Mouse (Mus musculus) limb, embryonic 11.5 days (tissue): ENCODE measurements around the gene Gpsm2. TPM values are rescaled to one million over a fixed set of nuclear protein-coding genes. Genes with fewer than 3 reads are reported as not detected.

Experiments used
- ATAC-seq: fragments of 200-750 bp; cut with Nextera tagmentation; 2 replicates; pipeline ENCODE4 v1.8.0; 2017; ENCODE audit warnings: low read depth; ENCODE audit not compliant: insufficient number of reproducible peaks, low FRiP score, low TSS enrichment
- DNase-seq: peaks from one replicate; pipeline ENCODE4 v3.0.0-alpha.2; 2015; ENCODE audit warnings: low spot score
- H3K27ac ChIP-seq: fragments of 300-500 bp; sonication (generic); replicated peaks from 2 replicates; pipeline ENCODE4 v1.5.1; 2014; ENCODE audit warnings: low read depth, mild to moderate bottlenecking, low read length
- H3K27me3 ChIP-seq: fragments of 300-500 bp; sonication (generic); 2 replicates; pipeline ENCODE4 v1.6.1; 2014; ENCODE audit warnings: mild to moderate bottlenecking, low read length, mixed read lengths; ENCODE audit not compliant: control insufficient read depth, insufficient read depth
- H3K36me3 ChIP-seq: fragments of 300-500 bp; sonication (generic); 2 replicates; pipeline ENCODE4 v1.6.1; 2014; ENCODE audit warnings: mild to moderate bottlenecking, low read length, moderate library complexity, mixed read lengths; ENCODE audit not compliant: control insufficient read depth, insufficient read depth
- H3K4me1 ChIP-seq: fragments of 300-500 bp; sonication (generic); 2 replicates; pipeline ENCODE4 v1.6.1; 2014; ENCODE audit warnings: low read length, mixed read lengths; ENCODE audit not compliant: control insufficient read depth, insufficient read depth
- H3K4me2 ChIP-seq: fragments of 300-500 bp; sonication (generic); 2 replicates; pipeline ENCODE4 v1.6.1; 2014; ENCODE audit warnings: low read depth, mild to moderate bottlenecking, moderate library complexity; ENCODE audit not compliant: severe bottlenecking
- H3K4me3 ChIP-seq: fragments of 300-500 bp; sonication (generic); 2 replicates; pipeline ENCODE4 v1.5.1; 2014; ENCODE audit warnings: low read depth, low read length
- H3K9ac ChIP-seq: fragments of 300-500 bp; sonication (generic); 2 replicates; pipeline ENCODE4 v1.6.1; 2014; ENCODE audit warnings: mild to moderate bottlenecking, low read length
- H3K9me3 ChIP-seq: fragments of 300-500 bp; sonication (generic); 2 replicates; pipeline ENCODE4 v1.6.1; 2016; ENCODE audit warnings: low read length; ENCODE audit not compliant: control insufficient read depth
- WGBS: fragments of 180-500 bp; shearing (Covaris S2); extraction: QIAGEN DNeasy Blood & Tissue Kit; methylation state at CpG from one replicate; pipeline ENCODE4 v1.1.7; 2014; 5-methylcytosine and 5-hydroxymethylcytosine counted together
- polyA plus RNA-seq: library from polyadenylated mRNA; unstranded; fragments of >200 nt; fragmentation: Nextera tagmentation; extraction: Ambion mirVana; gene quantifications from 2 replicates; pipeline ENCODE4 v1.2.1, GENCODE M21; 2014

Gpsm2 gene
- polyA plus RNA-seq = 95.4 and 97.5 TPM in 2 replicates

DNA sequence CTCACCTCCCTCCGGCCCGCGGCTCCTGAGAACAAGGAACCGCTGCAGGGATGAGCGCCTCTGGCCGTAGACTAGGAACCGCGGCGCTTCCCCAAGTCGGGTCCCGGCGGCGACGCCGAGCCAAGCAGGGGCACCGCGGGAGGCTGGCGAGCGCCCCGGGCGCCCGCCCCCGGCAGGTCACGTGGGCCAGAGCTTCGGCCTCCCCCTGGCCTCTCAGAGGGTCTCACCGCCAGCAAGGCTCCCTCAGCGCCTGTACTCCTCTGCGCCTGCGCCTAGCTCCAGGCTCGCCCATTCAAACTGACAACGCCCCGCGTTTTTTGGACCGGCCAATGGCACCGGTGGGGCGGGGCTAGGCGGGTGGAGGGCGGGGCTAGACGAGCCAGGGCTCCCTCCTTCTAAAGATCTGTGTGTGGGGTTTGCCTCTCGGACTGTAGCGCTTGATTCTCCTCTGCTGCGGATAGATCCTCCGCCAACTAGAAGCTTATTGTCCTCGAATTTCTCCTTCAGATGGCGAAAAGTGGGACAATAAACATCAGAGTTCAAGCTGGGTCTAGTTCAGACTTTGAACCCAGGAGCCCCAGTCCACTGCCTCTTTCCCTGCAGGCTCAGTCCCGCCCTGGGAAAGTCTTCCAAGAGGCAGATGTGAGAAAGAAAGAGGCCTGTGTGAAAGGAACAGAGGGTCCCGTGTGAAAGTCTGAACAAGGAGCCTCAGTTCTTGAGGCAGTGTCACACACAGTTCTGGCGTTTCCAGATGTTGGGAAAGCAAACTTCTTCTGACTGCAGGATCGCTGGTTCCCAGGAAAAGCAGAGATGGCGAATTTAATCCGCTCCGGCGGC, at the start of gene Gpsm2:
Gene Gpsm2, minus strand, starts transcription at position 274 of the 837 bp plus-strand sequence.
- no peaks in the 10 kb centered on the region for H3K9me3 ChIP-seq
- H3K27ac ChIP-seq = peak within 1 kb of the TSS; percentile 93
- H3K4me2 ChIP-seq = peak within 1 kb of the TSS; percentile 80
- H3K4me1 ChIP-seq = peaks cover 13% of the 10 kb centered on the region
- H3K27me3 ChIP-seq = no peaks in the 10 kb centered on the region
- ATAC-seq (peak; percentile 97), DNase-seq (peak; percentile 99)
- 4% methylated on average over 51 of the region's 53 CpGs for WGBS
- no peaks in the 10 kb centered on the region for H3K36me3 ChIP-seq
- H3K4me3 ChIP-seq = peak within 1 kb of the TSS; percentile 86
- peak within 1 kb of the TSS; percentile 87 for H3K9ac ChIP-seq

DNA sequence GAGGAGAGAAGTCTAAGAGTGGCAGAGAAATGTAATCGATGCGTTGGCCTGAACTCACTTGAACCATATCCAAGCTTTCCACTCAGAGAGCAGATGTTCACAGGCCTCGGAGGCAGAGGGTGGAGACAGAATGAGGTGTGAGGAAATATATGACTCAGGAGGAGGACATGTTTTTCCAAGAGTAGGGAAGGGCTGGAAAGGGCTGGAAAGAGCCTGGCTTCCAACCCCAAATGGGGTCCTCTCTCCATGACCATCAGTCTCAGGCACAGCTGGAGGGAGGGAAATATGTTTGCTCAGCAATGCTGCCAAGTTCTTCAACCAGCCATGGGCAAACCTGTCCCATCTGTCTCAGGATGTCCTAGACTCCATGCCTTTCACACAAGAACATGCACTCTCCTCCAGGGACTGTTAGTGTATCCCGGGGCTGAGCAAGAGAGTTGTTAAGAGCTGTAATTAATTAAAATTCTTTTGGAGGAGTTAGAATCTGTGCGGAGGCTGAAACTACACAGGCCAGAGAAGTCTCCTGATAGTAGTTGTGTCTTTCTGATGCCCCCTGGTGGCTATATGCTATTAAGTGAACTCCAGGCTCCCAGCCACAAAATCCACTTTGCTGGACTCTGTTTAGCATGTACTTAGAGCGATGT, 48.7 kb upstream of the Gpsm2 start:
- H3K36me3 ChIP-seq = no peaks in the 10 kb centered on the region
- peak overlapping the region; percentile 48 for H3K27ac ChIP-seq
- 27% methylated on average over 6 of the region's 6 CpGs for WGBS
- no peak overlapping the region for H3K4me2 ChIP-seq
- no peaks in the 10 kb centered on the region for H3K9me3 ChIP-seq
- peak; percentile 74 for DNase-seq
- peak; percentile 75 for ATAC-seq
- no peaks in the 10 kb centered on the region for H3K27me3 ChIP-seq
- H3K9ac ChIP-seq = no peak overlapping the region
- H3K4me3 ChIP-seq = no peak overlapping the region
- H3K4me1 ChIP-seq = no peaks in the 10 kb centered on the region

DNA sequence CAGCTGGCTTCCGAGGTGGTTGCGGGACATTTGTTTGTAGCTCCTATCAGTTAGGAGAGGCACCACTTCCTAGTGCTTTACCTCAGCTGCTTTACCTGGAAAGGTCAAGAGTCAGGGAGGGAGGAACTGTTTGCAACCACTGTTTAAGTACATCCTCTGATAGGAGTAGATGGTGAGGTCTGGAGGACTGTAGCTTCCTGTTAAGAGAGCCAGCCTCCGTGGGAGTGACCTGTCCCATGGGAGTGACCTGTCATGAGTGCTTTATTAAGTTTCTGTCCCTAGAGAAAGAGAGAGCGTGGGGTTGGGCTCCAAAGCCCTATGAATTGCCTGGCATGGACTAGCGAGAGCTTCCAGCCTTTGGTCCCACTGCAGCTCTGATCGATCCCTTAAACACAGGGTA, 47.4 kb upstream of the Gpsm2 start:
- H3K4me1 ChIP-seq = no peaks in the 10 kb centered on the region
- no peaks in the 10 kb centered on the region for H3K9me3 ChIP-seq
- H3K36me3 ChIP-seq = no peaks in the 10 kb centered on the region
- no peak overlapping the region for H3K4me2 ChIP-seq
- H3K27ac ChIP-seq = no peak overlapping the region
- ATAC-seq (no peak), DNase-seq (no peak)
- no peak overlapping the region for H3K9ac ChIP-seq
- no peaks in the 10 kb centered on the region for H3K27me3 ChIP-seq
- 63% methylated on average over 6 of the region's 6 CpGs for WGBS
- H3K4me3 ChIP-seq = no peak overlapping the region

GRCm38 (mm10) chr3:108767416-108767815, 45.3 kb upstream of the Gpsm2 start:
- no peaks in the 10 kb centered on the region for H3K4me1 ChIP-seq
- no peak overlapping the region for H3K9ac ChIP-seq
- H3K4me2 ChIP-seq = no peak overlapping the region
- WGBS = 78% methylated on average over 10 of the region's 10 CpGs
- ATAC-seq (no peak), DNase-seq (no peak)
- no peak overlapping the region for H3K4me3 ChIP-seq
- H3K27me3 ChIP-seq = no peaks in the 10 kb centered on the region
- H3K36me3 ChIP-seq = no peaks in the 10 kb centered on the region
- no peaks in the 10 kb centered on the region for H3K9me3 ChIP-seq
- no peak overlapping the region for H3K27ac ChIP-seq

DNA sequence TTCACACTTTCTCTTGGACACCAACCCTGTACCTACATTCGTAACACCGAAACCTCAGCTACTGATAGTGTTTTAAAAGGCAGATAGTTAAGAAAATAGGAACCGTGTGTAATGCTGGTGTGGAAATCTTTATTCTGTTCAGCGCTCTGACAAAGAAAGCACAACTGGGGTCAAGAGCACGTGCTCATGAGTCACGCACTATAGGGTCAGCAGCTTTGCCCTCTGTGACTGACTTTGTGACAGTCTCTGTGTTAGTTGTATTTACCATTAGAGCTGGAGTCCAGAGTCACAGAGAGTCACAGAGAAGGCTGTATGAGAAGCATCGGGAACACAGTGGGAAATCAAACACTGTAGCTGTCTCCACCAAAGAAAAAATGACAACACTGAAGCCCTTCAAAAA, 44.8 kb upstream of the Gpsm2 start:
- WGBS = 89% methylated on average over 7 of the region's 7 CpGs
- Histone ChIP-seq H3K4me1 (no peaks in the 10 kb centered on the region), H3K4me3 (no peak overlapping the region)

DNA sequence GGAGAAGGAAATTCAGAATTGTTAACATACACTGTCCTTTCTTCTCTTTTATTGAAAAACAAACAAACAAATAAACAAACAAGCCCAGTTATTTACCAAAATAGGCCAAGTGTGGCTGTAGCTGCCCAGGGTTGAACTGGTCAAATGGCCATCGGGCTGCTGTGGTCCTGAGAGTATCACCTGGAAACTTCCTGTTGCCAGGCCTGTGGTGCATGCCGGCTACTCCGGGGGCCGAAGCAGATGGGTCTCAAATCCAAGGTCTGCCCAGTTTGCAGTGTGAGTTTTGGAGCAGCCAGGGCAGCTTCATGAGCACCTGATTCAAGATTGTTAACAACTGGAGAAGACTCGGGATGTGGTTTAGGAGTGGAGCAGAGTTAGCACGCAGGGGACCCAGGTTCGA, 43.4 kb upstream of the Gpsm2 start:
- H3K9me3 ChIP-seq = no peaks in the 10 kb centered on the region
- DNase-seq (no peak), ATAC-seq (no peak)
- H3K4me1 ChIP-seq = no peaks in the 10 kb centered on the region
- no peak overlapping the region for H3K9ac ChIP-seq
- WGBS = 89% methylated on average over 7 of the region's 7 CpGs
- no peak overlapping the region for H3K27ac ChIP-seq
- H3K36me3 ChIP-seq = no peaks in the 10 kb centered on the region
- no peaks in the 10 kb centered on the region for H3K27me3 ChIP-seq
- H3K4me3 ChIP-seq = no peak overlapping the region
- no peak overlapping the region for H3K4me2 ChIP-seq

More for the DNA sequence above, 44.8 kb upstream of the Gpsm2 start:
- no peak overlapping the region for H3K4me2 ChIP-seq
- no peaks in the 10 kb centered on the region for H3K36me3 ChIP-seq
- no peak overlapping the region for H3K27ac ChIP-seq
- H3K9me3 ChIP-seq = no peaks in the 10 kb centered on the region
- no peaks in the 10 kb centered on the region for H3K27me3 ChIP-seq
- no peak for DNase-seq
- no peak for ATAC-seq
- no peak overlapping the region for H3K9ac ChIP-seq

DNA sequence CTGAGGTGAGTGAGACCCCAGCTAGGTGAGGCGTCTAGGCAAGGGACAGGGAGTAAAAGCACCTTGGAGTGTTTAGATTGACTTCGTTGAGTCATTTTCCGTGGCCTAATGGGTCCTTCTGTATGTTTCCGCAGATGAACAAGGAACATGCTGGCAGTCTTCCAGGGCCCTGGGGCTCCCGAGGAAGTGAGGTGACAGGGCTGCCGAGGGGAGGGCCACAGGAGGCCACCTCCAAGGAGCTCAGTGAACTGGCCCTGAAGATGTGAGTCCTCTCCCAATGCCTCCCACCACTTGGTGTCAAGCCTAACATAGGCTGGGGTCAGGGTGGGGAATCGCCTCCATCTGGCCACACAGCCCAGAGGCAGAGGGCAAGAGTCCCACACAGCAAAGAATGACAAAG, 42.9 kb upstream of the Gpsm2 start:
- DNase-seq (no peak), ATAC-seq (no peak)
- Histone ChIP-seq H3K9me3 (no peaks in the 10 kb centered on the region), H3K27ac (no peak overlapping the region), H3K4me1 (no peaks in the 10 kb centered on the region), H3K4me3 (no peak overlapping the region), H3K9ac (no peak overlapping the region), H3K36me3 (no peaks in the 10 kb centered on the region), H3K4me2 (no peak overlapping the region), H3K27me3 (no peaks in the 10 kb centered on the region)
- WGBS = 73% methylated on average over 7 of the region's 7 CpGs

DNA sequence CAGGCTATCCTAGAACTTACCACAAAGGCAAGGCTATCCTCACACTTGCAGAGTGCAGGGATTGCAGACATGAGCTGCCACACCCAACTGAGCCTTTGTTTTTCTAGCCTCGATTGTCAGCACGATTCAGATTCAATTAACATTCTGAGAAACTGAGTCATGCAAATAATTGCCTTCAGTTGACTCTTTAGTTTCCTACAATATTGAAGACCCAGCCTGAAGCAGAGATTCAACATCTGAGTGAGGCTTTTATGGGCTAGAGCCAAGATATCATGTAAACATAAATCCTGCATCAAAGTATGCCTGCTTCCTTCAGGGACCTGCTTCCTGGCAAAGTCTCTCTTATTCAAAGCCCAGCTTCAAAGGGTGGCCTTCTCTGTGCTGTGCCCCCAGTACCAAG, 41.6 kb upstream of the Gpsm2 start:
- no peak for DNase-seq
- WGBS = 86% methylated on average over 2 of the region's 2 CpGs

More for the DNA sequence above, 41.6 kb upstream of the Gpsm2 start:
- no peak for ATAC-seq
- no peak overlapping the region for H3K27ac ChIP-seq
- H3K9ac ChIP-seq = no peak overlapping the region
- H3K9me3 ChIP-seq = no peaks in the 10 kb centered on the region
- no peak overlapping the region for H3K4me3 ChIP-seq
- no peaks in the 10 kb centered on the region for H3K36me3 ChIP-seq
- no peak overlapping the region for H3K4me2 ChIP-seq
- H3K27me3 ChIP-seq = no peaks in the 10 kb centered on the region
- no peaks in the 10 kb centered on the region for H3K4me1 ChIP-seq
